Mouse (Mus musculus) lung, postnatal 0 days (tissue): ENCODE data around the gene Dysf.
A peak's percentile ranks its signal among the peaks of the same experiment; 100 is the strongest.

Experiments used
- CTCF ChIP-seq: IDR thresholded peaks from 2 replicates; pipeline ENCODE4 v1.5.1; 2016; ENCODE audit warnings: antibody characterized with exemption, mild to moderate bottlenecking
- EP300 ChIP-seq: IDR thresholded peaks from 2 replicates; pipeline ENCODE4 v1.6.1; 2016; ENCODE audit warnings: antibody characterized with exemption, mild to moderate bottlenecking, control low read depth

GRCm38 (mm10) chr6:84018906-84019550 is 10.6 kb downstream of the Dysf start:
- peak; percentile 29 for TF ChIP-seq CTCF
- TF ChIP-seq EP300, result no peak
